Mouse (Mus musculus) lung, adult 2 months (tissue): ENCODE measurements around the gene Tmem189.

Source experiments
- CTCF ChIP-seq: fragments of 200-500 bp; IDR thresholded peaks from 2 replicates; pipeline ENCODE4 v1.5.1; 2011; ENCODE audit warnings: mild to moderate bottlenecking, low read length, control low read depth; ENCODE audit not compliant: insufficient read depth
- POLR2A ChIP-seq: fragments of 200-500 bp; IDR thresholded peaks from 2 replicates; pipeline ENCODE4 v1.6.1; 2011; ENCODE audit warnings: low read depth, mild to moderate bottlenecking, control low read depth, low read length, borderline replicate concordance; ENCODE audit errors: extremely low read depth

GRCm38 (mm10) chr2:167649290-167650032 is 40.2 kb downstream of the Tmem189 start:
- TF ChIP-seq CTCF = no peak
- TF ChIP-seq POLR2A = no peak
